Mouse (Mus musculus): ENCODE results near the gene Siva1. TPM values are rescaled to one million over a fixed set of nuclear protein-coding genes. Genes with fewer than 3 reads are reported as not detected.

The Siva1 gene
- polyA plus RNA-seq, 1 experiment from 2014 or later = 66.3 TPM

Small RNA genes within 50 kb of the gene (microRNA-seq; reads per million reads assigned to microRNA genes)
- not detected for gene Mir6939

Other genes with a start within 250 kb of the Siva1 start
- gene A530016L24Rik, start 155.2 kb upstream of the Siva1 start, polyA plus RNA-seq (2015; fragmentation: Nextera tagmentation; extraction: Ambion mirVana) = 0.27 and 0.30 TPM in 2 replicates
- gene Tmem179, start 127.9 kb upstream of the Siva1 start, polyA plus RNA-seq (2015; fragmentation: Nextera tagmentation; extraction: Ambion mirVana) = 35.3 and 36.6 TPM in 2 replicates
- 1.4 and 1.5 TPM in 2 replicates for gene Inf2, start 55.9 kb upstream of the Siva1 start, polyA plus RNA-seq (2015; fragmentation: Nextera tagmentation; extraction: Ambion mirVana)
- 3.2 and 3.6 TPM in 2 replicates for gene Adssl1, start 24.6 kb upstream of the Siva1 start, polyA plus RNA-seq (2015; fragmentation: Nextera tagmentation; extraction: Ambion mirVana)
- gene Akt1, start 30.2 kb downstream of the Siva1 start, polyA plus RNA-seq (2015; fragmentation: Nextera tagmentation; extraction: Ambion mirVana) = 73.4 and 101 TPM in 2 replicates
- 2.1 TPM in 2 replicates for gene Zbtb42, start 34.1 kb downstream of the Siva1 start, polyA plus RNA-seq (2015; fragmentation: Nextera tagmentation; extraction: Ambion mirVana)
- 23.7 and 26.9 TPM in 2 replicates for gene Cep170b, start 75.8 kb downstream of the Siva1 start, polyA plus RNA-seq (2015; fragmentation: Nextera tagmentation; extraction: Ambion mirVana)
- 6.7 and 8.6 TPM in 2 replicates for gene Pld4, start 116.0 kb downstream of the Siva1 start, polyA plus RNA-seq (2015; fragmentation: Nextera tagmentation; extraction: Ambion mirVana)
- 2.8 and 2.9 TPM in 2 replicates for gene Ahnak2, start 158.0 kb downstream of the Siva1 start, polyA plus RNA-seq (2015; fragmentation: Nextera tagmentation; extraction: Ambion mirVana)
- gene Clba1, start 164.3 kb downstream of the Siva1 start, polyA plus RNA-seq (2015; fragmentation: Nextera tagmentation; extraction: Ambion mirVana) = 20.2 and 21.1 TPM in 2 replicates
- 46.9 and 56.1 TPM in 2 replicates for gene Cdca4, start 184.7 kb downstream of the Siva1 start, polyA plus RNA-seq (2015; fragmentation: Nextera tagmentation; extraction: Ambion mirVana)
- gene Gpr132, start 223.5 kb downstream of the Siva1 start, polyA plus RNA-seq (2015; fragmentation: Nextera tagmentation; extraction: Ambion mirVana) = not detected in 2 replicates